Mouse (Mus musculus) layer of hippocampus, adult 2 months (tissue): ENCODE results near the gene Bpgm. TPM values are rescaled to one million over a fixed set of nuclear protein-coding genes. Genes with fewer than 3 reads are reported as not detected.

ENCODE experiments used
- DNase-seq, 2 experiments: peaks; one replicate each; pipeline ENCODE4 v3.0.0; 2022; ENCODE audit warnings: low spot score in 2 of 2
- H3K27ac ChIP-seq: fragments of 200-600 bp; 2 replicates; pipeline ENCODE4 v1.8.1; 2022
- H3K4me3 ChIP-seq: fragments of 200-600 bp; 2 replicates; pipeline ENCODE4 v1.8.1; 2022; ENCODE audit warnings: mild to moderate bottlenecking
- CTCF ChIP-seq: fragments of 200-600 bp; conservative IDR thresholded peaks from 2 replicates; pipeline ENCODE4 v1.8.1; 2022; ENCODE audit warnings: antibody characterized with exemption, mild to moderate bottlenecking, moderate library complexity
- total RNA-seq, 2 experiments: library from RNA; stranded (reverse); gene quantifications; 2 replicates each; pipeline ENCODE4 v1.2.3; 2021

Bpgm gene
- total RNA-seq, 2 experiments from 2014 or later, result 69.8 to 70.9 TPM

- no peak for TF ChIP-seq CTCF
- no peak overlapping the region for H3K4me3 ChIP-seq
- DNase-seq, result no peak
- H3K27ac ChIP-seq, result no peak overlapping the region
Observed at GRCm38 (mm10) chr6:34520912-34521311, 44.9 kb downstream of the Bpgm start.

GRCm38 (mm10) chr6:34523476-34523875 is 47.5 kb downstream of the Bpgm start:
- Histone ChIP-seq H3K27ac (no peak overlapping the region), H3K4me3 (no peak overlapping the region)
- no peak for TF ChIP-seq CTCF
- DNase-seq, result no peak

- H3K27ac ChIP-seq, result no peak overlapping the region
- TF ChIP-seq CTCF, result no peak
- H3K4me3 ChIP-seq, result no peak overlapping the region
- DNase-seq, result no peak
Observed at GRCm38 (mm10) chr6:34525499-34525924, 49.5 kb downstream of the Bpgm start.

GRCm38 (mm10) chr6:34525927-34526326 is 49.9 kb downstream of the Bpgm start:
- DNase-seq, result no peak
- Histone ChIP-seq H3K4me3 (no peak overlapping the region), H3K27ac (no peak overlapping the region)
- no peak for TF ChIP-seq CTCF

- H3K27ac ChIP-seq, result no peak overlapping the region
- no peak for TF ChIP-seq CTCF
- DNase-seq, result no peak
Observed at GRCm38 (mm10) chr6:34526389-34526788, 50.4 kb downstream of the Bpgm start.

GRCm38 (mm10) chr6:34528131-34528530 is 52.1 kb downstream of the Bpgm start:
- Histone ChIP-seq H3K4me3 (no peak overlapping the region), H3K27ac (no peak overlapping the region)
- DNase-seq, result no peak
- TF ChIP-seq CTCF, result no peak

More at GRCm38 (mm10) chr6:34526389-34526788, 50.4 kb downstream of the Bpgm start:
- H3K4me3 ChIP-seq, result no peak overlapping the region

GRCm38 (mm10) chr6:34529992-34530391 is 54.0 kb downstream of the Bpgm start:
- Histone ChIP-seq H3K27ac (no peak overlapping the region), H3K4me3 (no peak overlapping the region)
- no peak for TF ChIP-seq CTCF
- DNase-seq, result no peak

GRCm38 (mm10) chr6:34533055-34533454 is 57.0 kb downstream of the Bpgm start:
- DNase-seq, result no peak
- H3K4me3 ChIP-seq, result no peak overlapping the region
- TF ChIP-seq CTCF, result no peak
- no peak overlapping the region for H3K27ac ChIP-seq

- no peak for TF ChIP-seq CTCF
Observed at GRCm38 (mm10) chr6:34533896-34534295, 57.9 kb downstream of the Bpgm start.

GRCm38 (mm10) chr6:34542866-34543265 is 66.9 kb downstream of the Bpgm start:
- no peak overlapping the region for H3K4me3 ChIP-seq
- no peak for TF ChIP-seq CTCF
- no peak overlapping the region for H3K27ac ChIP-seq
- DNase-seq, result no peak

More at GRCm38 (mm10) chr6:34533896-34534295, 57.9 kb downstream of the Bpgm start:
- Histone ChIP-seq H3K27ac (no peak overlapping the region), H3K4me3 (no peak overlapping the region)
- no peak for DNase-seq

- DNase-seq, result no peak
Observed at GRCm38 (mm10) chr6:34543303-34544206, 67.5 kb downstream of the Bpgm start.

GRCm38 (mm10) chr6:34544207-34544602 is 68.2 kb downstream of the Bpgm start:
- DNase-seq, result no peak
- H3K27ac ChIP-seq, result no peak overlapping the region
- H3K4me3 ChIP-seq, result no peak overlapping the region
- no peak for TF ChIP-seq CTCF

More at GRCm38 (mm10) chr6:34543303-34544206, 67.5 kb downstream of the Bpgm start:
- H3K27ac ChIP-seq, result peak overlapping the region; percentile 12; the same call in 1 of the 2 replicates
- no peak for TF ChIP-seq CTCF
- H3K4me3 ChIP-seq, result peak overlapping the region; percentile 26; the same call in 1 of the 2 replicates

- H3K27ac ChIP-seq, result no peak overlapping the region
- no peak overlapping the region for H3K4me3 ChIP-seq
- TF ChIP-seq CTCF, result no peak
- DNase-seq, result no peak
Observed at GRCm38 (mm10) chr6:34545286-34545685, 69.3 kb downstream of the Bpgm start.
